Mouse (Mus musculus) forebrain, embryonic 10.5 days (tissue): ENCODE measurements around the gene Zfp14. TPM values are rescaled to one million over a fixed set of nuclear protein-coding genes. Genes with fewer than 3 reads are reported as not detected.

Experiments used
- DNase-seq: peaks from one replicate; pipeline ENCODE4 v3.0.0-alpha.2; 2017; ENCODE audit warnings: low spot score; ENCODE audit errors: extremely low spot score
- H3K27ac ChIP-seq: fragments of 300-500 bp; sonication (generic); 2 replicates; pipeline ENCODE4 v1.5.1; 2016; ENCODE audit warnings: mild to moderate bottlenecking
- H3K27me3 ChIP-seq: fragments of 300-500 bp; sonication (generic); 2 replicates; pipeline ENCODE4 v1.6.1; 2016; ENCODE audit warnings: mild to moderate bottlenecking; ENCODE audit not compliant: poor library complexity, severe bottlenecking
- H3K36me3 ChIP-seq: fragments of 300-500 bp; sonication (generic); replicated peaks from 2 replicates; pipeline ENCODE4 v1.6.1; 2016; ENCODE audit warnings: mild to moderate bottlenecking, moderate library complexity
- H3K4me1 ChIP-seq: fragments of 300-500 bp; sonication (generic); 2 replicates; pipeline ENCODE4 v1.6.1; 2016
- H3K4me3 ChIP-seq: fragments of 300-500 bp; sonication (generic); 2 replicates; pipeline ENCODE4 v1.5.1; 2016; ENCODE audit warnings: mild to moderate bottlenecking, moderate library complexity
- H3K9me3 ChIP-seq: fragments of 300-500 bp; sonication (generic); 2 replicates; pipeline ENCODE4 v1.6.1; 2016; ENCODE audit warnings: mild to moderate bottlenecking, moderate library complexity
- WGBS: fragments of 180-500 bp; shearing (Covaris S2); methylation state at CpG from one replicate; pipeline ENCODE4 v1.1.7; 2016; 5-methylcytosine and 5-hydroxymethylcytosine counted together
- polyA plus RNA-seq: library from polyadenylated mRNA; unstranded; fragments of >200 nt; fragmentation: Nextera tagmentation; extraction: Ambion mirVana; gene quantifications from 2 replicates; pipeline ENCODE4 v1.2.1, GENCODE M21; 2016

Gene Zfp14
- polyA plus RNA-seq, 1 experiment from 2014 or later = 2.8 TPM

DNA sequence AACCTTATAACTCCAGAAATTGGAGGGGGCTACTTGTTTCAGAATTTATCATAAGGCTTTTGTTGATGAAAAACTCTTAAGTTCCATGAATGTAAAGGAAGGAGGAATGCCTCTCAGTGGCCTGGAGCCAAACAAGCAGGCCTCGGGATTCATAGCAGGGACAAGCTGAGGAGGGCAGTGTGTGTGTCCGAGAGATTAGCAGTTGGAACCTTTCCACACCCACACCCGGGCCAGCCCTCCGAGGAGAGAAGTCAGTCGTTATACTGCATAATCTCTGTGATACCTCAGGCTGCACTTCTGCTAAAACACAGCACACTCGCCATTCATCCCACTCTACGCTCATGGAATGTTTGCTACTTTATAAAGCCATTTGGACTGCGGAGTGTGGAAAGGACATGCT is 27.4 kb downstream of the Zfp14 start:
- H3K36me3 ChIP-seq = peaks cover 98% of the 10 kb centered on the region
- no peak for DNase-seq
- H3K27me3 ChIP-seq = no peaks in the 10 kb centered on the region
- H3K27ac ChIP-seq = no peak overlapping the region
- WGBS = 93% methylated on average over 8 of the region's 8 CpGs
- H3K4me3 ChIP-seq = no peak overlapping the region
- H3K4me1 ChIP-seq = no peaks in the 10 kb centered on the region
- no peaks in the 10 kb centered on the region for H3K9me3 ChIP-seq

DNA sequence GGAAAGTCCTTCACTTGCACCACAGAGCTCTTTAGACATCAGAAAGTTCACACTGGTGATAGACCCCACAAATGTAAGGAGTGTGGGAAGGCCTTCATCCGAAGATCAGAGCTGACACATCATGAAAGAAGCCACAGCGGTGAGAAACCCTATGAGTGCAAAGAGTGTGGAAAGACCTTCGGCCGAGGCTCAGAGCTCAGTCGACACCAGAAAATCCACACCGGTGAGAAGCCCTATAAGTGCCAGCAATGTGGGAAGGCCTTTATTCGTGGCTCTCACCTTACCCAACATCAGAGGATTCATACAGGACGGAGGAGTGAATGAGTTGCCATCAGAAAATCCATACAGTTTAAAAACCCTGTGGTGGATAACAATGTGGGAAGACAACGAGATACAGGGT is 27.9 kb downstream of the Zfp14 start:
- Histone ChIP-seq H3K9me3 (no peaks in the 10 kb centered on the region), H3K4me3 (no peak overlapping the region), H3K27ac (no peak overlapping the region), H3K4me1 (no peaks in the 10 kb centered on the region), H3K27me3 (no peaks in the 10 kb centered on the region), H3K36me3 (peaks cover 98% of the 10 kb centered on the region)
- 94% methylated on average over 9 of the region's 9 CpGs for WGBS
- no peak for DNase-seq

DNA sequence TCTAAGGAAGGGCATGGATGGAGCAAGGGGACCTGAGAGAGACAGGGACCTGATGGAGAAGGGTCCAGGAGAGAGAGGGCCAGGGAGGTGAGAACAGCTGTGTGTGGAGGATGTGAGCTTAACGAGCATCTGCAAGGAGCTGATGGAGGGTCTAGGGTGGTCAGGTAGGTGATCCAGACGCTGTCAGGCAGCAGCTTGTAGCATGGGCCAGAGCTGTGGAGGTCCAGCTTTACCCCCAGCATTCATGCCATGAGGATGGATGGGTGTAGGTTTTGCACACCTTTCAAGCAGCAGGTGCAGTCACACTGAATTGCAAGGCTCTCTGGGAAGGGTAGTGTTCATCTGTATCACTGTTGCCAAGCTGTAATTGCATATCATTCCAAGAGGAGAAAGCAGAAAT is 31.6 kb downstream of the Zfp14 start:
- 88% methylated on average over 2 of the region's 2 CpGs for WGBS
- H3K36me3 ChIP-seq = peaks cover 100% of the 10 kb centered on the region
- no peak overlapping the region for H3K4me3 ChIP-seq
- no peak overlapping the region for H3K27ac ChIP-seq
- no peak for DNase-seq
- no peaks in the 10 kb centered on the region for H3K4me1 ChIP-seq
- no peaks in the 10 kb centered on the region for H3K9me3 ChIP-seq
- no peaks in the 10 kb centered on the region for H3K27me3 ChIP-seq

DNA sequence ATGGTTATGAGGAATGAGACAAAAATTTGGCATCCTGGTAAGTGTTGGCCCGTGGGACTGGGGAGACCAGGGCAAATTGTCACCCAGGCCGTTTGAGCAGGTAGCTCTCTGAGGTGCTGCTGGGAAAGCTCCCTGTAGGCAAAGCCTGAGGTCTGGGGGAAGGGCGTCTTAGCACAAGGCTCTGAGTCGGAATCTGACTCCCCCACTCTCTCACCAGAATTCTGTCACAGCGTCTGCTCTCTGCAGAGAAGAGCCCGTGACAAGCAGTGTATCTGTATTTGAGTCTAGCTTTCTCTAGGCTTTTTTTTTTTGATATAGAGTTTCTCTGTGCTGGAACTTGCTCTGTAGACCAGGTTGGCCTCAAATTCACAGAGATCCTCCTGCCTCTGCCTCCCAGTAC is 34.0 kb downstream of the Zfp14 start:
- Histone ChIP-seq H3K36me3 (peaks cover 96% of the 10 kb centered on the region), H3K4me3 (no peak overlapping the region), H3K4me1 (no peaks in the 10 kb centered on the region), H3K9me3 (no peaks in the 10 kb centered on the region), H3K27ac (no peak overlapping the region), H3K27me3 (no peaks in the 10 kb centered on the region)
- 93% methylated on average over 6 of the region's 6 CpGs for WGBS
- DNase-seq = no peak

DNA sequence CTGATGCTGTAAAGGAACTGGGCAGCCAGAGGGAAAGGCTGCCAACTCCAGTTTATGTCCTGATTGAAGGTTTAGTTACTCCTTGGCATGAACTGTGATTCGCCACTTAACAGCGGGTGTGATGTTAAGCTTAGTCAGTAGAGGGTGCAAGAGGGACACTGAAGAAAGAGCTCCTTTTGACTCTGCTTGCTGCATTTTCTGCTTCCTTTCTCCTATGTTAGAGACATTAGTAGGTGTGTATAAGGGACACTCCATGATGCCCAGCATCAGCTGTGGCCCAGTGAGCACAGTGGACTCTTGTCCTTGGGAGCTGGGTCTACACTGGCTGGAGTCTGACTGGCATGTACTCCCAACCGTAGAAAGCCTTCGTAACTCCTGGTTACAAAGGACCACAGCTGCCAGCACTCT is 38.2 kb downstream of the Zfp14 start:
- Histone ChIP-seq H3K27ac (no peak overlapping the region), H3K9me3 (no peaks in the 10 kb centered on the region), H3K4me1 (0 out of 2 replicates have a peak, but pooled peaks cover 4% of the 10 kb centered on the region), H3K4me3 (no peak overlapping the region), H3K36me3 (peaks cover 92% of the 10 kb centered on the region), H3K27me3 (no peaks in the 10 kb centered on the region)
- no peak for DNase-seq
- 85% methylated on average over 4 of the region's 4 CpGs for WGBS

DNA sequence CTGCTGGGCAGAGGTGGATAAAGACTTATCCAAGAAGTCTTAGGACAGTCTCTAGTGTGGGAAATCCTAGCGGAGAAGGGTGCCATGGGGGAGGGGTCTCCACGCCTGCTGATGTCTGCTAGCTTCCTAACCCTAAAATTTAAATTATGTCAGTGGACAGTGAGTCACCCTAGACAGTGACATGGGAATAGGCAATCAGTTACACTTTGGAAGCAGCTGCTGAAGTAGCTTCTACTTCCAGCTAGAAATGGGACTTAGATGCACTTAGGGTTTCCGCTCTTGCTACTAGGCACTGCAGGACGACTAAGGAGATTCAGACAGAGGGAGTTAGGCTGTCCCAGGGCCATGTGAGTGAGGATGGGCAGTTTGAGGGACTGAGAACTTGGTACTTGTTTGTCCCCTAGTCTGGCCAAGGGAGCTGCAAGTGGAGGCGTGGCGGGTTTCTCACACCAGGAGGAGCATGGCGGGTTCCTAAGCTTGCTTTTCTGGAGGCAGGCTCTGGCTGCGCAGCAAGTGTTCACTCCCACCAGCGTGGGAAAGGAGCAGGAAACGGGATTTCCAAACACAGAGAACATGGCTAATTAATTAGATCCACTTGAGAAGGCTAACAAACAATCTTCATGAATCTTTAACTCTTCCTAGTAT is 40.5 kb downstream of the Zfp14 start:
- DNase-seq = no peak

DNA sequence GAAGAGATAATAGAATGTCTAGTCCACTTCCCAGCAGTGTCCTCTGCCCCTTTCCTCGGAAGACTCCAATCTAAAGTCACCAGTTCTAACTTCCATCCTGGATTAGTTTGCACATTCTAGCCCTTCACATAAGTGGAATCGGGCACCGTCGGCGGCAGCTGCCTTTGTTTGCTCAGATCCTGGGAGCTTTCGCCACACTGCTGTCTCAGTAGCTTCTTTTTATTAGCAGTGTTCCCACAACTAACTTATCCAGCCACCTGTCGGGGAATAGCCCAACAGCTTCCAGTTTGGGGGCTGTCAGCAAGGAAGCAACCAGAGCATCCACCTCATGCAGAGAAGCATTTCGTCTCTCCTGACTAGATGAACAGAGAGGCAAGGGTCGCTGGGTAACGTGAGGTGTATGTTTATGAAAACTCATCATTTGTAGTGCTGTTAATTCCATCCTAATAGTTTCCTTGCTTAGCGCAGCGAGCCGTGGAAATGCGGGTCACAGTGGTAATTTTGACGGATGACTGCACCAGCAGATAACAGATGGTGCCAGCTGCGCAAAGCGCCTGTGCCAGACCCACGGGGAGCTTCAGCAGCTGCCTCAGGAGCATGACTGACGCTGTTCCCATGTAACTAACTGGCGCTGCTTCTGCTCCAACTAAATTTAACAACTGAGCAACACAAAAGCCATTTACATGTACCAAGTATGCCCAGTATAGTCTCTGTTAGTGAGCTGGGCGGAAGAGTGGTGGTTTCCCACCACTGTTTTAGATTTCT is 41.7 kb downstream of the Zfp14 start:
- Histone ChIP-seq H3K4me1 (peaks cover 6% of the 10 kb centered on the region; the same call in 1 of the 2 replicates), H3K4me3 (no peak overlapping the region), H3K27me3 (no peaks in the 10 kb centered on the region), H3K27ac (no peak overlapping the region), H3K36me3 (peaks cover 92% of the 10 kb centered on the region), H3K9me3 (no peaks in the 10 kb centered on the region)
- WGBS = 89% methylated on average over 21 of the region's 21 CpGs
- no peak for DNase-seq

More for the DNA sequence above, 40.5 kb downstream of the Zfp14 start:
- H3K4me1 ChIP-seq = peaks cover 6% of the 10 kb centered on the region; the same call in 1 of the 2 replicates
- H3K36me3 ChIP-seq = peaks cover 92% of the 10 kb centered on the region
- H3K27me3 ChIP-seq = no peaks in the 10 kb centered on the region
- 82% methylated on average over 10 of the region's 10 CpGs for WGBS
- no peak overlapping the region for H3K4me3 ChIP-seq
- H3K27ac ChIP-seq = no peak overlapping the region; the same call in 1 of the 2 replicates
- H3K9me3 ChIP-seq = no peaks in the 10 kb centered on the region

DNA sequence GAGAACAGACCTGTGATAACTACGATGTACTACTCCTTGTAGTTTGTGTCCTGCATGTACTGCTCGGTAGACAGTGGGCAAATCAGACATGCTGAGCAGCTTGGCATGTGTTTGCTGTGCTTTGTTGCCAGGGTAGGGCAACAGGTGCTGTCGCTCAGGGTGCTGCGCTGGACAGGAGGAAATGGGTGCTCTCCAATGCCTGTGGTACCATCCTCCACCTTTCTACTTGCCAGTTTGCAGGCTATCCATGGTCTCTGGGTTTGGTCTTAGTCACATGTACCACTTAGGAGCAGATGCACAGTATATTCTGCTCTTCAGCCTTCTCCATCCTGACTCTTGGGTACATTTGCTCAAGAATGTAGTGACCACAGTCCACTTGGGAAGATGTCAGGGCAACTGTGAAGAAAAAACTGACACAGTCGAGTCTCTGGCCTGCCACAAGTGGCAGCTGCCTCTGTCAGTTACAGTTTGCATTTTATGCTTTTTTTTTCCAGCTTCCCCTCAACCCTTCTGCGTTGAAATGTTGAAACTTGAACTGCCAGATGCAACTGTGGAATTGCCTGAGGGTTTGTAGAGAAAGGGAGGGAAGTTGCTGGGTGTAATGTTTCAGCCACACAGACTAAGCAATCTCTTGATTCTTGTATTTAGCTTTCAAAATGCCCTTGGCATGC is 43.0 kb downstream of the Zfp14 start:
- Histone ChIP-seq H3K9me3 (no peaks in the 10 kb centered on the region), H3K4me1 (peaks cover 6% of the 10 kb centered on the region; the same call in 1 of the 2 replicates)

DNA sequence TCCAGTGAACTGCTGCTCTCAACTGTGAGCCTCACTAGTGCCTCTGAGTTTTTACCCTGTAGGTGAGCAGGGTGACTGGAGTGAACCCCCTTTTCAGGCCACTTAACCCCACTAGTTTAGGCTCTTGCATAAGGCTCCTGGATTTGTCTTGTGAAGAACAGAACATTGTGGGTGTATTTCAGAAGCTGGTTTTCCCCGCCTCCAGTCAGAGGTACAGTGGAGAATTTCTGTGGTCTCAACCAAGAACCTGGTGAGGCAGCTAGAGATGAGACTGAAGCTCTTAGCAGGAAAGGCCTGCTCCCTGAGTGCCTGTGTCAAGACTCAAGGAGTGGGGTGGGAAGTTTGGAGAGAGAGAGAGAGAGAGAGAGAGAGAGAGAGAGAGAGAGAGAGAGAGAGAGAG is 43.6 kb downstream of the Zfp14 start:
- H3K27ac ChIP-seq = no peak overlapping the region
- H3K4me3 ChIP-seq = no peak overlapping the region
- no peaks in the 10 kb centered on the region for H3K9me3 ChIP-seq
- H3K4me1 ChIP-seq = peaks cover 6% of the 10 kb centered on the region; the same call in 1 of the 2 replicates
- no peaks in the 10 kb centered on the region for H3K27me3 ChIP-seq
- no peak for DNase-seq
- WGBS = 100% methylated on average over 1 of the region's 1 CpGs
- peaks cover 91% of the 10 kb centered on the region for H3K36me3 ChIP-seq

More for the DNA sequence above, 43.0 kb downstream of the Zfp14 start:
- H3K36me3 ChIP-seq = peaks cover 91% of the 10 kb centered on the region
- no peaks in the 10 kb centered on the region for H3K27me3 ChIP-seq
- no peak overlapping the region for H3K27ac ChIP-seq
- no peak overlapping the region for H3K4me3 ChIP-seq
- 85% methylated on average over 6 of the region's 6 CpGs for WGBS
- no peak for DNase-seq

DNA sequence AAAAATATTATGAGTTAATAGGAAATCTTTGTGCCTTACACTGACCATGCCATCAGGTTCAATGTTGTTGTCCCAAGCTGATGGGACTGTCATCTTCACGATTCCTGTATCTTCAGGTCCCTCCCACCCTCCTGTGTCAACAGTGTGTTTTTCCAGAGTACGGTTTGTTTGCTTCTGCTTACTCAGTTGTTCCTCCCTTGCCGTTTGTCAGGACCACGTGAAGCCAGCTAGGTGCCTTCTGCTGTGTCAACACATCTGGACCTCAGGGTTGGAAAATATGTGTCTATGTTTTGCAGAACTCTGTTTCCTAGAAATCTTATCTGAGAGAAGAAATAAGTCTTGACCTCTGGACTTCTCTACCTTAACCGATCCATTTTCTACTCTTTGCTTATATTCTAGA is 50.6 kb downstream of the Zfp14 start:
- H3K4me3 ChIP-seq = no peak overlapping the region
- no peaks in the 10 kb centered on the region for H3K9me3 ChIP-seq
- H3K4me1 ChIP-seq = no peaks in the 10 kb centered on the region
- H3K36me3 ChIP-seq = peaks cover 95% of the 10 kb centered on the region
- no peaks in the 10 kb centered on the region for H3K27me3 ChIP-seq
- H3K27ac ChIP-seq = no peak overlapping the region
- no peak for DNase-seq
- 95% methylated on average over 5 of the region's 5 CpGs for WGBS

DNA sequence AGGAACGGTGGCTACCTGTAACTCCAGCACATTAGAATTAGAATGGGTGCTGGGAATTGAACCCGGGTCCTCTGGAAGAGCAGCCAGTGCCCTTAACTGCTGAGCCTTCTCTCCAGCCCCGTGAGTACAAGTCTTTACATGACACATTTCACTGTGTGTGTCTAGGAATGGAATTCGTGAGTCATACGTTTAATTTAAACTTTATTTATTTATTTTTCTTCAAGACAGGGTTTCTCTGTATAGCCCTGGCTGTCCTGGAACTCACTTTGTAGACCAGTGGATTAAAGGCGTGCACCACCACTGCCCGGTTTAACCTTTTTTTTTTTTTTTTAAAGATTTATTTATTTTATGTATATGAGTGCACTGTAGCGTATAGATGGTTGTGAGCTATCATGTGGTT is 56.0 kb downstream of the Zfp14 start:
- 97% methylated on average over 8 of the region's 8 CpGs for WGBS
- no peak for DNase-seq
- Histone ChIP-seq H3K36me3 (peaks cover 99% of the 10 kb centered on the region), H3K4me3 (no peak overlapping the region), H3K27me3 (no peaks in the 10 kb centered on the region), H3K27ac (no peak overlapping the region), H3K9me3 (peaks cover 3% of the 10 kb centered on the region; the same call in 1 of the 2 replicates), H3K4me1 (no peaks in the 10 kb centered on the region)

DNA sequence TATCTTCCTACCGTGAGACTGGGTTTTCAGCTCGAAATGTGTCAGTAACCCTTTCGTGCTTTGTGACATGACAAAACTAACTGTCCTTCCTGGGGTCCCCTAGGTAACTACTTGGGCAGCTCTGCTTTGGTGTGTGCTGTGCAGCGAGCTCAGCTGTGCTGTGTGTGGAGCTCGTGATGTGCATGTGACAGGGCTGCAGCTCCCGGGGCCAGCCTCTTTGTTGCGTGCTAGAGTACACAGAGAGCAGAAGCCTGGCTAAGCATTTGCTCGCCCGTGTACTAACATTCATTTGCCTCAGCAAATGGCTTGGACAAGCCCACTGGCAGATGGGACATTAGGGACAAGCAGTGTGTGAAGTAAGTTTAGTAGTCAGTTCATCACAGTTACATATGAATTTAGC is 57.8 kb downstream of the Zfp14 start:
- H3K36me3 ChIP-seq = peaks cover 95% of the 10 kb centered on the region
- no peaks in the 10 kb centered on the region for H3K27me3 ChIP-seq
- no peaks in the 10 kb centered on the region for H3K4me1 ChIP-seq
- H3K9me3 ChIP-seq = peaks cover 3% of the 10 kb centered on the region; the same call in 1 of the 2 replicates
- H3K4me3 ChIP-seq = no peak overlapping the region
- DNase-seq = no peak
- H3K27ac ChIP-seq = no peak overlapping the region
- 97% methylated on average over 9 of the region's 9 CpGs for WGBS

DNA sequence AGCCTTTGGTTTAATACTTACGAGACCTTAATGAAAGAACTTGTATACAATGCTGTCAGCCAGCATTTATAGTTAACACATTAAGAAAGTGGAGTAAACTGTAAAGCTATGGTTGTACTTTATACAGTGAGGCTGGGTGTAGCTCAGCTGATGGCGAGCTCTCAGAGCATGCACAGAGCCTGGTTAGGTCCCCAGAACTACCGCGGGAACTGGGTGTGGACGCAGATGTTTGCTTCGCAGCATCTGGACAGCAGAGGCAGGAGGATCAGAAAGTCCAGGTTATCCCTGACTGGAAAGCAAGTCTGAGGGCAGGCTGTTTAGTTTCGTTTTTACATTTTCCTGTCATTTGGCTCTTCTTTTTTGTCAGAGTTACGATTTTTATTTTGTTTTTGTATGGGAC is 58.5 kb downstream of the Zfp14 start:
- no peak overlapping the region for H3K27ac ChIP-seq
- peaks cover 95% of the 10 kb centered on the region for H3K36me3 ChIP-seq
- WGBS = 95% methylated on average over 8 of the region's 8 CpGs
- H3K4me1 ChIP-seq = no peaks in the 10 kb centered on the region
- H3K4me3 ChIP-seq = no peak overlapping the region
- no peak for DNase-seq
- H3K9me3 ChIP-seq = peaks cover 3% of the 10 kb centered on the region; the same call in 1 of the 2 replicates
- H3K27me3 ChIP-seq = no peaks in the 10 kb centered on the region
